Mouse (Mus musculus) embryo, embryonic 10 days (tissue): Measurements from ENCODE around the gene Xlr4b.
A peak's percentile ranks its signal among the peaks of the same experiment; 100 is the strongest.
"Not testable (repeated sequence)": the region's sequence is repeated elsewhere in the genome, so short reads cannot be mapped to it uniquely, and the experiment has no call there.

Source experiments
- DNase-seq: peaks from one replicate; pipeline ENCODE4 v3.0.0-alpha.2; 2015; ENCODE audit warnings: low spot score

Xlr4b gene

DNA sequence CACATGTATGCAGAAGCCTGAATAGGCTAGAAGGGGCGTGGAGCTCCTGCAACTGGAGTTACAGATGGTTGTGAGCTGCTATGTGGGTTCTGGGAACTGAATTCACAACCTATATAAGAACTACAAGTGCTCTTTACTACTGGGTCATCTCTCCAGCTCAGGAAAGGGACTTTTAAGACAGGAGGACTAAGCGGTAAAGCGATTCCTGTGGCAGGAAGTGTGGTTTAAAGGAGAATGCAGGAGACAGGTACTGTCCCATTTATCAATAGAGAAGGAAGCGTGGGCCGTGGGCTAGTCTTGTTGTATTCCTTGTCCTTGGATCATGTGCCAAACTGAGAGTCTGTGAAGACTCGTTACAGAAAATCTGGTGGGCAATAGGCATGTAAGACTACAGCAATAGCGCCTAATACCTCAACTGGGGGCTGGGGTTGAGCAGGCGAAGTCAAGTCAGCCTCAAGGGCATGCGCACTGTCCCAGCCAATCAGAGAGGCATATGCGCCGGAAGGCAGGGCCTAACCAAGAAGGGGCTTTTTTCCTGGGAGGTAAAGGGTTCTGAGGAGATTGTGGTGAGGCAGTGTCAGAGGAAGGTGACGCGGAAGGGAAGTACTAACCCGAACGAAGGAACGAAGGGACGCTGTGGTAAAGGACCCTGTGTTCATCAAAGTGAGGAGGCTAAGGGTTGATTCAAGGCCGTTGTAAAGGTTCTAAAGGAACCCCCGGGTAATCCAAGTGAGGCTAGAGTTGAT, at the start of gene Xlr4b:
Gene Xlr4b (plus strand): TSS at position 515 of the 746 bp plus-strand sequence.
- DNase-seq, result not testable (repeated sequence)

- not testable (repeated sequence) for DNase-seq
These were observed 37.2 kb upstream of the Xlr4b start, which contains the start of gene Spin2d for GRCm38 (mm10) chrX:73176889-73177288. Spin2d (minus strand) TSS chrX:73176989.

DNA sequence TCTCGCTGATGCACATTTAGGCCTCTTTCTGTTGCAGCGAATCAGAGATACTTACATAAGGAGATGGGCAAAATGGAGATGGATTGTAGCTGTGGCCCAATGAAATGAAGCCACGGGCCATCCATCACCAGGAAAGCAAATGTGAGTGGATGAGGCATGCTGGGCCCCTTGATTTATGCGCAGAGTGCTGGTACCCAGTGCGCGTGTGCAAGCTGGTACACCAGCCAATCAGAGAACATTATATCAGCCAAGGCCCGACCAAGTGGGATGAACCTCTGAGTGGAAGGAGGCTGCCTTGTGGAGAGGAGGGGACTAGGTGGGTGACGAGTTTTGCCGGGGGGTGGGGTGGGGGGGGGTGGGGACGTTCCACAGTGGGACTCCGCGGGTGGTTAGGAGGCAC, 22.2 kb upstream of the Xlr4b start, which contains the start of gene Xlr3b:
Gene Xlr3b (plus strand): TSS at position 274 of the 400 bp plus-strand sequence.
- peak; percentile 3 for DNase-seq

- no peak for DNase-seq
These were observed 11.2 kb downstream of the Xlr4b start for GRCm38 (mm10) chrX:73225365-73225764.

- peak; percentile 86 for DNase-seq
These were observed 13.9 kb downstream of the Xlr4b start, which contains the start of gene F8a for GRCm38 (mm10) chrX:73227914-73228605. F8a (plus strand) TSS chrX:73228291.

DNA sequence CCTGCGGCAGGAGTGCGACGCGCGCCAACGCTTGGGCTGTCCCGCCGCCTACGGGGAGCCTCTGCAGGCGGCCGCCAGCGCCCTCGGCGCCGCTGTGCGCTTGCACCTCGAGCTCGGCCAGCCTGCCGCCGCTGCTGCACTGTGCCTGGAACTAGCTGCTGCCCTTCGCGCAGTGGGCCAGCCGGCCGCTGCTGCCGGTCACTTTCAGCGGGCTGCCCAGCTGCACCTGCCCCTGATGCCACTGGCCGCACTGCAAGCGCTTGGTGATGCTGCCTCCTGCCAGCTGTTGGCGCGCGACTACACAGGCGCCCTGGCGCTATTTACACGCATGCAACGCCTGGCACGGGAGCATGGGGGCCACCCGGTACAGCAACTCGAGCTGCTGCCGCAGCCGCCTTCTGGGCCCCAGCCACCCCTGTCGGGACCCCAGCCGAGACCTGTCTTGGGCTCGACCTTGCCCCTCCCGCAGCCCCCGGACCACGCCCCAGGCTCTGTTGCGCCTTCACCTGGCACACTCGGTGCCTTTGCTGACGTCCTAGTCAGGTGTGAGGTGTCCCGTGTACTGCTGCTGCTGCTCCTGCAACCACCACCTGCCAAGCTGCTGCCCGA, 14.6 kb downstream of the Xlr4b start:
- peak; percentile 32 for DNase-seq

GRCm38 (mm10) chrX:73229288-73229687, 15.2 kb downstream of the Xlr4b start:
- DNase-seq, result no peak

GRCm38 (mm10) chrX:73242821-73243325, 28.7 kb downstream of the Xlr4b start, which contains the start of gene Xlr4c:
Xlr4c (minus strand) TSS chrX:73243130.
- not testable (repeated sequence) for DNase-seq

- not testable (repeated sequence) for DNase-seq
These were observed 48.3 kb downstream of the Xlr4b start for GRCm38 (mm10) chrX:73262428-73262827.

- not testable (repeated sequence) for DNase-seq
These were observed 51.1 kb downstream of the Xlr4b start, which contains the start of gene Xlr3c for GRCm38 (mm10) chrX:73265270-73265669. Xlr3c (minus strand) TSS chrX:73265390.
